Mouse (Mus musculus) neural tube, embryonic 10.5 days (tissue): ENCODE measurements at regions not wholly inside any gene's neighbourhood (a gene's known extent, or its start where the extent isn't known, plus 50 kb on each side); places are given as distances from the start of the nearest gene placed in this dataset.
"Not testable (repeated sequence)": the region's sequence is repeated elsewhere in the genome, so short reads cannot be mapped to it uniquely, and the experiment has no call there.

Experiments used
- DNase-seq: peaks from one replicate; pipeline ENCODE4 v3.0.0-alpha.2; 2017; ENCODE audit warnings: low spot score; ENCODE audit errors: extremely low spot score

GRCm38 (mm10) chr12:32122915-32123314, 61.8 kb upstream of the Prkar2b start:
- DNase-seq: no peak

- DNase-seq: not testable (repeated sequence)
These were observed 60.9 kb upstream of the Prkar2b start for GRCm38 (mm10) chr12:32122007-32122406.

- DNase-seq: no peak
These were observed 51.6 kb upstream of the Prkar2b start for GRCm38 (mm10) chr12:32112691-32113090.

- DNase-seq: no peak
These were observed 50.5 kb upstream of the Prkar2b start for GRCm38 (mm10) chr12:32111508-32112119.

GRCm38 (mm10) chr12:32110903-32111302, 49.8 kb upstream of the Prkar2b start:
- peak; percentile 19 for DNase-seq
